Mouse (Mus musculus) activated CD4-positive, CD25-positive, alpha-beta regulatory T cell, adult 4 months (primary cell): ENCODE data around the gene Wsb2. TPM values are rescaled to one million over a fixed set of nuclear protein-coding genes. Genes with fewer than 3 reads are reported as not detected.
"Not testable (repeated sequence)": the region's sequence is repeated elsewhere in the genome, so short reads cannot be mapped to it uniquely, and the experiment has no call there.

Experiments used
- ATAC-seq: one replicate; pipeline ENCODE4 v1.8.0; 2017
- polyA plus RNA-seq, 2 experiments: library from polyadenylated mRNA; unstranded; fragments of 100-300 nt; shearing (Covaris generic); gene quantifications; one replicate each; pipeline ENCODE4 v1.2.1; 2017

The Wsb2 gene
- polyA plus RNA-seq, 2 experiments from 2014 or later = 11.0 TPM

DNA sequence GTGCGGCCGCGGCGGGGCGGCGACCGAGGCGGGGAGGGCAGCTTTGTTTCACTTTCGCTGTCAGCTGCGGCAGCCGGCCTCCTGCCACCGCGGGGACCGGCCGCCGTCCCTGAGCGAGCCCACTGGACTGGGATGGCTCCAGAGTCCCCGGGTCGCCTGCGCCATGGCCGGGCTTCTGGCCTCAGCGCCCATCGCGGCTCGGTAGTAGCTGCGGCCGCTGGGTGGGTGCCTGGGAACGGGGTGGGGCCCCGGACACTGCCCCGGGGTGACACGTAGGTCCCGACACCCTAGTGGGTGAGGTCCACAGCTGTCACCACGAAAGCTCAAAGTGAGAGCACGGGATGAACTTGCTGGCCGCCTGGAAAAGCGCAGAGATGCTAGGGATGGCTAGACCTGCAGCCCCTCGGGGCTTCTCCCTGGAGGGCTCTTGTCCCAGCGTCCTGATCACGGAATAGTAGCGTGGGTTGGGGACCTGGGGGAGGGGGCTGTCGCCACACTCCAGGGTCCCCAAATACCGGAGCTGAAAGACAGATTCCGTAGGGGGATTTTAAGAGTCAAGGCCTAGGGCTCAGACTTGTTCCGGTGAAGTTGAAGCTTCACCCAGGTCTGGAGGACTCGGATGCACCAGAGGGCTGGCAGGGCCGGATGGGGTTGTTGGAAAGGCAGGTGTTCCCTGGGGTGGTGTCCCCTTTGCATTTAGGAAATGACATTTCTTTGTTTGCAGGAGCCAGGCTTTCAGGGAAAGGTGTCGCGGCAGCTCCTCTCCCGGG lies 559 bp downstream of the Wsb2 start:
- peak; percentile 67 for ATAC-seq

DNA sequence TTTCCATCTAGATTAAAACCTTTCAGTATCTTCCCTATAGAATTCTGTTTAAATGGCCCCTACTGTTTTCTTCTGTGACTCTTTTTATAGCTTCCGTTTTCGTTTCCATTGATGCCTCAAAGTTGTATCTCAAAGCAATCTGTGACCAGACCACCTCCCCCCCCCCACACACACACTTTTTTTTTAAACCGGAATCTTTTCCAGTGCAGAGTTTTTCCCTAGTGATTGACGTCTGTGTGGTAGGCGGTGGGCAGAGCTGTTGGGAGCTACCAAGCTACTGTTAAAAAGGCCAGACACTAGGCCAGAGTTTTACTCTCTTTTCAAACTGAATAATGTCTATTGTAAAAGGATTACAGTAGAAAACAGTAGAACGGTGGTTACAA lies 1.1 kb downstream of the Wsb2 start:
- ATAC-seq = peak; percentile 6

DNA sequence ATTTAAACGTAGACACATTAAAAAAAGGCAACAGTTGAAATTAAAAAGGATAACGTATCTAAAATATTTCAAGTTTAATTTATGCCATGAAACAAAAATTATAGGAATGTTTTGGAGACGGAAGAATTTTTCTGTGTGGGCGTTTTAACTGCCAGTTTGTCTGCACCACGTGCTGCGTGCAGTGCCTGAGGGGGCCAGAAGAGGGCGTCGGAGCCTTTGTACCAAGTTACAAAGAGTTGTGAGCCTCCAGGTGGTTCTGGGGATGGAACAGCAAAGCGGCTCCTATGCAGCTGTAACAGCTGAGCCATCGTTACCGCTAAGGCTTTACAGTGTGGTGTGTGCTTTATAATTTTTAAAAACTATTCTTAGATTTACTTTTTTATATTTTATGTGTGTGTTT lies 1.6 kb downstream of the Wsb2 start:
- ATAC-seq = no peak

DNA sequence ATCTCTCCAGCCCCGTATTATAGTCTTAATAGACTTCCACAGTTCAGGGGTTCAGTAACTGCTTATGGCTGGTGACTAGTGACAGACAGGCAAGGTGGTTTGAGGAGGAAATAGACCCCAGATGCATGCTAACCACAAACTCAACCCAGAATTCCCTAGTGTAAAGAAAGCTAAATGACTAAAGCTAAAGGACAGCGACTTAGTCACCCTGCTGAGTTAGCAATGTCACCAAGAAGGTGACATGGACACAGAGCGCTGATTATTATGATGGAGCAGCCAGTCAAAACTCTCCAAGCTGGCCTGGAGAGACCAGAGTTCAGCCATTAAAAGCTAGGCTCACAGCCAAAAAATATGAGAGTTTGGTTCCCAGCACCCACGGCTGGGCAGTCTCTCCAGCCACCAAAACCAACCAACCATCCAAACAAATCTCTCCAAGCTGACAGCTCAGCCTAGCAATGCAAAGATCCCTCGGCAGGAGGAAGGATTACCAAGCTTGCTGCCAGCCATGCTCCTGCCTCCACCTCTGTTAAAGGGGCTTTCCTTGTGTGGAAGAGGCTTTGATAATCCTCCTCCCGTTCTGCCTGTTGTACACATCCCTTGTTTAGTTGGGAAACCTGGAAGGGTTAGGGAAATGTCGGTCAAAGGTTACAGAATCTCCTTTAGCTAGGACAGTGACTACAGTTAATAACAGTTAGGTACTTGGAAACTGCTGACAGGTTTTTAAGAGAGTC lies 2.6 kb downstream of the Wsb2 start:
- no peak for ATAC-seq

DNA sequence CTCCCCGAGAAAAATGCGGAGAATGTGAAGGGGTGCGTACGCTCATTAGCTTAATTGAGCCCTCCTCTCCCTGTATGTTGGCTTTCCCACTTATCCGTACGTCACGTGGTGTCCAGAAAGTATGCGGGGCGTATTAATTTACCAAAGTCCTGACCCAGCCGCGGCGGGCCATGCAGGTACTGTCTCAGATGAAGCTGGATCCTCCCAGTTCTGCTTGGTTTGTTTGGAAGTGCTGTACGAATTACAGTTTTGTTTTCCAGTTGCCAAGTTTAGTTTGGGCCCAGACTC lies 3.1 kb downstream of the Wsb2 start:
- no peak for ATAC-seq

DNA sequence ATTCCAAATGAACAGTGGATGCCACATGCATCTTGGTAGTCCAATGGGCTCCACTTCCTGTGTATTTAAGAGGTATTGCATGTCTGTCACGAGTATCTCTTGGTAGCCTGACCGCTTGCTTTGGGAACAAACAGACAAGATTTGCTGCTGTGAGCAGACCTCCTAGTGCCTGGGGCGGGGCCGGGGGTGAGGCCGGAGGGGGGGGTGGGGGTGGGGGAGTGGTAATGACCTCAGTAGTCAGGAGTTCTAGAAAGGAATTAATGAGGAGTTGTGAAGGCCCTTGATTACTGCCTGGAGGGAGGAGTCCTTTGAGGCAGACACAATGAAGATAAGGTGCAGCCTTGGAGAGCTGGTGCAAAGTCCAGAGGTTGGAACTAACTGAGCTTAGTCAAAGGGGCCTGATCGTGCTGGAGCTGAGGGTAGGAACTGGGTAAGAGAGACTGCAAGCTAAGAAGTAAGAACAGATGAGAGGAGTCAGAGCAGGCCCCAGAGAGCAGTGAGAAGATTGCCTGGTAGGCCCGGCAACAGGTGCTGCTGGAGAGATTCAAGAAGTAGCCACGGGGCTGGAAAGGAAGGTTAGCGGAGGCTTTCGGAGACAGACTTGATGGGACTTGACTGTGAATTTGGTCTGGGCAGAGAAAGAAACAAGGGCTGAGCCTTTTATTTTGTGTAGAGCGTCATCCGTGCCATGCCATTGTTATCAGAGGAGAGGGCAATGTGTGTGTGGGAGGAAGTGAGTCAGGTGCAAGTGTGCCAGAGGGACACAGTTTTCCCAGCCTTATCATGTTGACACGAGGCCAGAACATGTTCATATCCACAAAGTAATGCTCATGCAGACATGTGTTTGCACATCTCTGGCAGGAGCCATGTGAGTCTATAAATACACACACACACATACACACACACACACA lies 3.8 kb downstream of the Wsb2 start:
- ATAC-seq = no peak

DNA sequence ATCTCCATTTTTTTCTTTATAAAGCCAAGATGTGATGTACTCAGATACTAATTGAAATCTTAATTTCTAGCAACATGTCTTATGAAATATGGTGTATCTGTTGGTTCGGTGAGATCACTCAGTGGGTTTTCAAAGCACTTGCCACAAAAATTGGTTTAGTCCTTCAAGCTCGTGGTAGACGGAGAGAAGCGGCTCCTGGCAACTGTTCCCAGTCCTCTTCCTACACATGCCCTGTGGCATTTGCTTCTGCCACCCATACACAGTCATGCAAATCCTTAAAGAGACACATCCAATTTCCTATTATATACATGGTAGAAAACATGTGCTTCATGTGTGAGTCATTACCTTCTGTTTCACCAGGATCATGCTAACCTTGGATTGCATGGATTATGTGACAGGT lies 4.5 kb downstream of the Wsb2 start:
- no peak for ATAC-seq

DNA sequence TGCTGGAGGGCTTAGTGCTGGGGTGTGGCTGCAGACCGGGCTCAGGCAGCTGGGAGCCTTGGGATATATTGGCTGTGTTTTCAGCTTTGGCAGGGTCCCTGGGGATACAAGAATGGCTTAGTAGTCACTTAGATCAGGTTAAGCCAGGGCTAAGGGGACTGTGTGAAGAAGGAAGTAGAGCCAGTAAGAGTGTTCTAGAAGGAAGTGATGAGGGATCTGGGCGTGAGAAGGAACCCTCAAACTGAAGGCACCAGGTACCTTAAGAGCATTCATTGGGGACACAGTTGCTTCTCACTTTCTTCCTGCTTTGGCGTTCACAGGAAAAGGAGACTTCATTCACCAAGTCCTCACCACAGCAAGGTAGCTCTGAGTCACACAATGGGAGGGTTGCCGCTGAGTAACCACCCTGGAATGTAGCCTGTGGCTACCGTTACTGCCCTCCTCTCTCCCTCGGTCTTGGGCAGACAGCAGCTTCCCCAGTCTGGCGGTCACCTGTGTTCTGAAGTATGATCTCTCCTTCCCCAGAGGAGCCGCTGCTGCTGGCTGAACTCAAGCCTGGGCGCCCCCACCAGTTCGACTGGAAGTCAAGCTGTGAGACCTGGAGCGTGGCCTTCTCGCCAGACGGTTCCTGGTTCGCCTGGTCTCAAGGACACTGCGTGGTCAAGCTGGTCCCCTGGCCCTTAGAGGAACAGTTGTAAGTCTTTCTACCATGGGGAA lies 6.1 kb downstream of the Wsb2 start:
- ATAC-seq = no peak

DNA sequence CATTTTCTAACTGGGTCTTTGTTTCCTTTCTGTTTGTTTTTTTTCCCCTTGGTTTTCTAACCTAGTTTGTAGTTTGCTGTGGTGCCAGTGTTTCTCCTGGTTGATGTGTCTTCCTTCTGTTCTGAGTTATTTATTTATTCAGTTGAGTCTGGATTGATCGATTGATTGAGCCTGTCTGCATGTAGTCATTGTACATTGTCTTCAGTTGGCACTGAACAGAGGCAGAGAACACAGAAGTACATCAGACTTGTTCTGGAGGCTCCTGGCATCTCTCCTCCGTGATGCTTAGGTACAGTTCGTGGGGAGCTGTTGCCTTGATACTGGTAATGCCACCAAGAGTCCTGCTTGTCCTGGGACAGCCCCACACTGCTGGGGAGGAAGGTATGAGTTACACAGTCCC lies 7.7 kb downstream of the Wsb2 start:
- no peak for ATAC-seq

DNA sequence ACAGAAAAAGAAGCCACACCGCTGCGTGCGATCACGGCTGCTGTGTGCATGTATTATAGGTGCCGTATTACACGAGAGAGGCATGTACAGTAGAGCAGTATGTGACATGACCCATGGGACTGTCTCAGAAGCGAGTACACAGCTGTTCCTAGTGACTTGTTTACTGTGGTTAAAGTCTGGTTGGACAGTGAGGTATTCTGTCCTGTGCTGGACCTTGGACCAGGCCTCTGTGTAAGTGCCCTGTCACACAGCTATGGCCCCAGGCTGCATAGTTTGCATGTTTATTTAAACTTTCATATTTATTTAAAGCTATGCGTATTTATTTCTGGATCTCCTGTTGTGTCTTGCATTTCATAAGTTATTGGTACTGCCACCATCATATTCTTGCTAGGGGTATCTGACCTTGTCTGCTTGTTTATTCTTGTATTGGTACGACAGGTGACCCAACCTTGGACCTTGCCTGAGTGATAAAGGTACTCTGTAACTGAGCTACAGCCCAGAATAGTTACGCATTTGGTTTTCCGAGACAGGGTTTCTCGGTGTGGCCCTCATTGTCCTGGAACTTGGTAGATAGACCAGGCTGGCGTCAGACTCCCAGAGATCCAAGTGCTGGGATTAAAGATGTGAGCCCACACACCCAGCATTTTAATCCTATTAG lies 8.9 kb downstream of the Wsb2 start:
- ATAC-seq = no peak

DNA sequence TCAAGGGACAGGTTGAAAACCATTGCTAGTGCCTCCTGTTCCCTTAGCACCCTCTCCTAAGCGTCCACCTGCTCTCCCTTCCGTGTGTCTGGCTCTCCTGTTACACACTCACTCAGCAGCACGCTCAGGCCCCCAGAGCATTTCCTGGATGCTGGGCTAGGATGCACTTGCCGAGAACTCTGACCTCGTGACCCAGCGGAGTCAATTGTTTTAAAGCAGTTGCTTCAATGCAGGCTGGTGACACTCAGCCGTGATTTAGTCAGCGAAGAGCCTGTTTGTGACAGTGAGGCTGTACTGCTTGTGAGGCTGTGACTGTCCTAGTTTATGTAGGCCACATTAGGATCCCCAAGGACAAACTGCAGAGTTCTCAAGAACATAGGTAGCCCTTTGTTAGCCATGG lies 10.1 kb downstream of the Wsb2 start:
- ATAC-seq = no peak

DNA sequence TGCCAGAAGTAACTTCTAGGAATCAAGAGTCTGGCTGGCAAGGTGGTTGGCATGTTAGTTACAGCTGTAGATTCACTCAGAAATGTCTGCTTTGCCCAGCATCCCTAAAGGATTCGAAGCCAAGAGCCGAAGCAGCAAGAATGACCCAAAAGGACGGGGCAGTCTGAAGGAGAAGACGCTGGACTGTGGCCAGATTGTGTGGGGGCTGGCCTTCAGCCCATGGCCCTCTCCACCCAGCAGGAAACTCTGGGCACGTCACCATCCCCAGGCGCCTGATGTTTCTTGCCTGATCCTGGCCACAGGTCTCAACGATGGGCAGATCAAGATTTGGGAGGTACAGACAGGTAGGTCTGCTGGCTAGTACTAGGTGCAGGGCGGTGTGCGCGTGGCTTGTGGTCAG lies 13.5 kb downstream of the Wsb2 start:
- no peak for ATAC-seq

DNA sequence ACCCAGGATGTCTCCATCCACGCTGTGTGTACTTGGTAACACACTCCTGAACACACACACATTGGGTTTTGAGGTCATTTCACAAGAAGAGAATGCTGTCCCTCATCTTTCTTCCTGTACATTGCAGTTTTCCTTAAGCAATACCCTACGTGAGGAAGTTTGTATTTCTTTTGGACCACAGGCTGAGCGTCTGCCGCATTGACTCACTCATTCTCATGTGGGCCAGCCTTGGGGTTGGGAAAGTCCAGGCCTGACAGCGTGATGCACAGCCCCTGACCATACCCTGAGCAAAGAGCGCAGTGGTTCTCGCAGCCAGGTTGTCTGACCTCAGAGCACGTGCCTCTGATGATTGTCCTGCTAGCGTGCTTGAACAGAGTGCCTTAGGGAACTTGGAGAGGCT lies 16.3 kb downstream of the Wsb2 start:
- no peak for ATAC-seq

DNA sequence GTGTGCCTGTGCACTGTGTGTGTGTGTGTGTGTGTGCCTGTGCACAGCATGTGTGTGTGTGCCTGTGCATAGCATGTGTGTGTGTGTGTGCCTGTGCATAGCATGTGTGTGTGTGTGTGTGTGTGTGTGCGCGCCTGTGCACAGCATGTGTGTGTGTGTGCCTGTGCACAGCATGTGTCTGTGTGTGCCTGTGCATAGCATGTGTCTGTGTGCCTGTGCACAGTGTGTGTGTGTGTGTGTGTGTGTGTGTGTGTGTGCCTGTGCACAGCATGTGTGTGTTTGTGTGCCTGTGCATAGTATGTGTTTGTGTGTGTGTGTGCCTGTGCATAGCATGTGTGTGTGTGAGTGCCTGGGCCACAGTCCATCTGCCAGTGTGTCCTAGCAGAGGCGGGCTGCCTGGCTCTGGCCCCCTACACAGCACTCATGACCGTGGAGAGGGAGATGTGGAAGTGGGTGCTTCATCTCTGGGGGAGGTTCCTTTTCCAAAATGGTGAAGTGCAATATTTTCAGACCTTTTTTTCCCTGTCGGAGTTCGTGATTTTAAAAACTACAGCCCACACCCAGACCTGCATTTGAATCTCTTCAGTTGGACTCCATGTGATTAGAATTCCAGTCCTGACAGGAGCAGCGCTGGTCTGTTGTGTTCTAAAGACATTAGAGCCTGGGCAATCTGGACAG lies 17.4 kb downstream of the Wsb2 start:
- no peak for ATAC-seq

DNA sequence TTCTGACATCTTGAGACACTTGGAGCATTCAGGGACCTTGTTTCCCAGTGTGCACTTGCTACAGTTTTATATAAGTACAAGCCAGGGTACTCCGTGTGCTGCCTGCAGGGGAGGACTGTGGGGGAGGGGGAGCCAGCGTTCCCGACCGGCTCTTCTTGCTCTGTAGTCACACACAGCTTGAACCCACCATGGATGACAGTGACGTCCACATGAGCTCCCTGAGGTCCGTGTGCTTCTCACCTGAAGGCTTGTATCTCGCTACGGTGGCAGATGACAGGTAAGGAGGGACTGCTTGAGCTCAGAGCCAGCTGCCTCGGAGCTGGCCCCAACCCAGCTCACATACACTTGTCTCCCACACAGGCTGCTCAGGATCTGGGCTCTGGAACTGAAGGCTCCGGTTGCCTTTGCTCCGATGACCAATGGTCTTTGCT lies 19.2 kb downstream of the Wsb2 start:
- ATAC-seq = no peak

DNA sequence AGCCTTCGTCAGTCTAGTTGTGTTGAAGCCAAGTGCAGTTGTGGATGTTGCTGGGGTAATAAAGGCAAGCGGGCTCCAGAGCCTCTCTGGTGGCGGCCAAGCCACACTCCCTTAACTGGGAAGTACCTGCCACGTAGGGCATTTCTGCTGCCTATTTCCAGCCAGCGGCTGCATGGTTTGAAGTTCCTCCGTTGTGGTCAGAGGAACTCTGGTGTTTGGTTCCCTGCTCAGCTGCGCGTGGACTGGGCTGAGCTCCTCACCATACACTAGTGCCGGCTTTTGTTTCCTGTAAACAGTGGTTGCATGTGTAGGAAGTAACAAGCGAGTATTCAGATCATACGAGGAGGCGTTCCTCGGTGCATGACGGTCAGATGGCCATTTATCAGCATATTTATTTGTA lies 20.6 kb downstream of the Wsb2 start:
- not testable (repeated sequence) for ATAC-seq

DNA sequence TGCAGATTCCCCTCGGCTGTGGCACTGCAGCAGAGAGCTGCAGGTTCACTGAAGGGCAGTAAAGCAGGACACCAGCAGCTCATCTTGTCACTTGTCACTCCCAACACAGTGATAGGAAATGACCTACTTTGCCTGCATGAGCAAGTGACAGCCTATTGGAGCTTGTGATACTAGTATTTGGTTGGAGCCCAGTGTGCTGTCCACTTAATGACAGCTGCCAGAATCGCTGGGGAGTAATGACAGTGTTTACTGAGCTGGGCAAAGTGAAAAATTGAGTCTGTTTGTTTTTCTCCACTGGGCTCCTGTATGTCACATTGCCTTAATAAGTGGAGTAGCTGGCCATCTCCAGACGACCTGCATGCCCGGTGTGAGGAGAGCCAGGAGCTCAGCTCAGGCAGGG lies 23.1 kb downstream of the Wsb2 start:
- no peak for ATAC-seq

DNA sequence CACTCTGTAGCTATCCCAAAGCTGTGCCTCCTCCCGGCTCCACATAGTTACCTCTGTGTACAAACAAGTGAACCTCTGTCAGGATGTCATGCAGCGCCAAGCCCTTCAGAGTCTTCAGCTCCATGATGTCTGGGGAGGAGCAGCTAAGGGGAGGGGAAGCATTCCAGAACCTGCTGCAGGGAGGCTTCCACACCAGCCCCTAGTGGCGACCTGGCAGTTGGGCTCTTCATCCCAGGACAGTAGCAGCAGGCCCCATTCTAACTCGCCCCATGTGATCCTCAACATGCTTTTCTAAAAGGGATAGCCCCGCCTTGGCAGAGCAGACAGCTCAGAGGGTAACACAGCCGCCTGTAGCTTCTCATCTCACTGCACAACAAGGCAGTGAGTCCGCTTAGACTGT lies 24.7 kb downstream of the Wsb2 start:
- ATAC-seq = no peak

DNA sequence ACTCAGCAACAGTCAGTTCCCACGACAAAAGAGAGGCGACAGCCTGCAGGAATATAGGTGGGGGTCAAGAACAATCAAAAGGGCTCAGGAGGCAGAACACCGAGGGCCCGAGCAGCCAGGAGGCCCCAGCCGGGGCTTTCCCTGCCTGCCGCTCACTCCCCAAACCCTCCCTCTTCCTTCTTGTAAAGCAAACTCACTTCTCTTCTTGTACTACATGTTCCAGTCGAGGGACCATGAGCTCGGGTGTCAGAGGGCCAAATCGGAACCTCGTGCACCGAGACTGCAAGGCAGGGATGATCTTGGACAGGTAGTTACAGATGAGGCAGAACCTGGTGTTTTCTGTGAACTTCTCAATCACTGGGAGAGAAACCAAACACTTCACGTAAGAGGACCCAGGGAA lies 26.1 kb downstream of the Wsb2 start:
- no peak for ATAC-seq

DNA sequence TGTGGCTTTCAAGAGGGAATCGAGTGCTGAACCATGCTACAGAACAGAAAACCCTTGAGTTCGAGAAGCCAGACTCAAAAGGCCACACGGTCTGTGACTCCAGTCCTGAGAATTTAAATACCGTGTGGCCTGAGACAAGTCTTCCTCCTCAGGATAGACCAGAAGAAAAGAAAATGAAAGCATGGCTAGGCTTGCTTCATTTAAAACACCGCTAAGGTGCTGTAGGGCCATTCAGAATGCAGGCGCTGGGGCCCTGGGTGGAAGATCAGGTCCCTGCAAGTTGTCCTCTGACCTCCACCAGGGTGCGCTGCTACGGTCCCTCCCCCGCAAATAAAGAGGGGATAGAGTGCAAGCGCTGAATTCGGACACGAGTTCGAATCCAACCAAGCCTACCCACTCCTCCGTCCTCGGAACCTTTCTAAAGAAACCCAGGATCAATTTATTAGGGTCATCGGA lies 31.2 kb downstream of the Wsb2 start:
- ATAC-seq = peak; percentile 13

DNA sequence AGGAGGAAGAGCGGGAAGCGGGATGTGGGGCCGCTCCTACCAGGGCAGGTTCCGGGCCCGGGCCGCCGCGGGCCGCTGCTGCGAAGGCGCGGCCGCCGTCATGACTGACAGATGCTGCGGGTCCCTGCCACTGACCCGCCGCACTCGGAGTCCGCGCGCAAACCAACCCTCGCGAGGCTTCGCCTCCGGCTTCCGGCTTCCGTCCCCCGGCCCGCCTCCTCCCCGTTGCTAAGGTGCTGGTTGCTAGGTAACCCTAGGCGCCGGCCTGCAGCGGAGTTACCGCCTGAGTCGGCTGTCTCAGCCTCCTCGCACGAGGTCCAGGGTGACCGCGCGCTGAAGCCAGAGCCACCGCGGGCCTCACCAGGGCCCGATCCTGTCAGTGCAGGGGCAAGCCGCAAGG lies 31.8 kb downstream of the Wsb2 start, which contains the start of gene Rfc5:
Gene Rfc5 (minus strand): TSS at position 171 of the 400 bp plus-strand sequence.
- ATAC-seq = peak; percentile 99

DNA sequence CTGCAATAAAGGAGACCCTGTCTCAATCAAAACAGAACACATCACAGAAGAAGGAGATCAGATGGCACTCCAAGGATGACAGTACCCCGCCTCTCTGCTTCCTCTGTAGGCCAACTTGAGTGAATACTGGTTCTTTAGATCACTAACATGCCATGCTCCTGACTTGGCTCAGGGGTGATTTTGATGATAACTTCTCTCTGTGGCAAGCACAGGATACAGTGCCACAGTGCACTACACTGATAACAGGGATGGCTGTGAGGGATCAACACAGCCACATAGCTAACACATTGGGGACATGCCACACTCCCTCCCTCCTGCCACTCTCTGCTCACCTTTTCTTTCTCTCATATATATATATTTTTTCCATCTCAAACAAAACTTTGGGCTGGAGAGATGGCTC lies 33.8 kb downstream of the Wsb2 start:
- no peak for ATAC-seq
